Mouse (Mus musculus) lung, postnatal 0 days (tissue): ENCODE results near the gene Evl. TPM values are rescaled to one million over a fixed set of nuclear protein-coding genes. Genes with fewer than 3 reads are reported as not detected.

Experiments
- ATAC-seq: fragments of 200-750 bp; cut with Nextera tagmentation; 2 replicates; pipeline ENCODE4 v1.8.0; 2017; ENCODE audit warnings: moderate library complexity
- DNase-seq: peaks from one replicate; pipeline ENCODE4 v3.0.0-alpha.2; 2016; ENCODE audit warnings: low spot score
- H3K27ac ChIP-seq: fragments of 300-500 bp; sonication (generic); 2 replicates; pipeline ENCODE4 v1.5.1; 2014; ENCODE audit warnings: antibody characterized with exemption, mild to moderate bottlenecking, low read length, mixed read lengths
- H3K27me3 ChIP-seq: fragments of 300-500 bp; sonication (generic); replicated peaks from 2 replicates; pipeline ENCODE4 v1.6.1; 2014; ENCODE audit warnings: low read length, mixed read lengths; ENCODE audit not compliant: insufficient read depth
- H3K36me3 ChIP-seq: fragments of 300-500 bp; sonication (generic); 2 replicates; pipeline ENCODE4 v1.6.1; 2014; ENCODE audit warnings: low read length, mixed read lengths; ENCODE audit not compliant: insufficient read depth
- H3K4me1 ChIP-seq: fragments of 300-500 bp; sonication (generic); 2 replicates; pipeline ENCODE4 v1.6.1; 2014; ENCODE audit warnings: antibody characterized with exemption, low read depth, low read length, mixed read lengths; ENCODE audit not compliant: insufficient read depth
- H3K4me2 ChIP-seq: fragments of 300-500 bp; sonication (generic); replicated peaks from 2 replicates; pipeline ENCODE4 v1.6.1; 2014; ENCODE audit warnings: low read depth, mild to moderate bottlenecking, low read length, moderate library complexity, mixed read lengths
- H3K4me3 ChIP-seq: fragments of 300-500 bp; sonication (generic); 2 replicates; pipeline ENCODE4 v1.5.1; 2014; ENCODE audit warnings: low read depth, low read length
- H3K9ac ChIP-seq: fragments of 300-500 bp; sonication (generic); replicated peaks from 2 replicates; pipeline ENCODE4 v1.6.1; 2014; ENCODE audit warnings: low read depth, mild to moderate bottlenecking
- H3K9me3 ChIP-seq: fragments of 300-500 bp; sonication (generic); 2 replicates; pipeline ENCODE4 v1.6.1; 2016; ENCODE audit warnings: low read length, mixed read lengths
- CTCF ChIP-seq: IDR thresholded peaks from 2 replicates; pipeline ENCODE4 v1.5.1; 2016; ENCODE audit warnings: antibody characterized with exemption, mild to moderate bottlenecking
- EP300 ChIP-seq: IDR thresholded peaks from 2 replicates; pipeline ENCODE4 v1.6.1; 2016; ENCODE audit warnings: antibody characterized with exemption, mild to moderate bottlenecking, control low read depth
- WGBS: fragments of 180-500 bp; shearing (Covaris S2); extraction: QIAGEN DNeasy Blood & Tissue Kit; methylation state at CpG from one replicate; pipeline ENCODE4 v1.1.7; 2014; 5-methylcytosine and 5-hydroxymethylcytosine counted together
- polyA plus RNA-seq: library from polyadenylated mRNA; unstranded; fragments of >200 nt; fragmentation: Nextera tagmentation; extraction: Ambion mirVana; gene quantifications from 2 replicates; pipeline ENCODE4 v1.2.1, GENCODE M21; 2015

The Evl gene
- polyA plus RNA-seq, 1 experiment from 2014 or later = 45.5 TPM

GRCm38 (mm10) chr12:108699576-108699975, 145.1 kb downstream of the Evl start:
- Histone ChIP-seq H3K4me3 (no peak overlapping the region), H3K27me3 (peaks cover 21% of the 10 kb centered on the region), H3K9ac (no peak overlapping the region), H3K4me2 (no peak overlapping the region), H3K4me1 (no peaks in the 10 kb centered on the region), H3K9me3 (no peaks in the 10 kb centered on the region), H3K27ac (no peak overlapping the region), H3K36me3 (no peaks in the 10 kb centered on the region)
- TF ChIP-seq CTCF = no peak
- no peak for TF ChIP-seq EP300
- 64% methylated on average over 10 of the region's 10 CpGs for WGBS
- DNase-seq = no peak
- no peak for ATAC-seq

GRCm38 (mm10) chr12:108700037-108700436, 145.5 kb downstream of the Evl start:
- H3K9ac ChIP-seq = no peak overlapping the region
- no peak for TF ChIP-seq CTCF
- H3K4me1 ChIP-seq = no peaks in the 10 kb centered on the region
- 46% methylated on average over 5 of the region's 5 CpGs for WGBS
- no peaks in the 10 kb centered on the region for H3K9me3 ChIP-seq
- H3K4me2 ChIP-seq = no peak overlapping the region
- no peaks in the 10 kb centered on the region for H3K36me3 ChIP-seq
- no peak for DNase-seq
- H3K27ac ChIP-seq = no peak overlapping the region
- peaks cover 21% of the 10 kb centered on the region for H3K27me3 ChIP-seq
- ATAC-seq = no peak
- no peak overlapping the region for H3K4me3 ChIP-seq

GRCm38 (mm10) chr12:108701221-108701620, 146.7 kb downstream of the Evl start:
- WGBS = 68% methylated on average over 2 of the region's 2 CpGs
- ATAC-seq = no peak
- Histone ChIP-seq H3K4me2 (no peak overlapping the region), H3K9ac (no peak overlapping the region), H3K27me3 (peaks cover 21% of the 10 kb centered on the region), H3K4me3 (no peak overlapping the region), H3K9me3 (no peaks in the 10 kb centered on the region), H3K27ac (no peak overlapping the region), H3K4me1 (no peaks in the 10 kb centered on the region), H3K36me3 (no peaks in the 10 kb centered on the region)
- TF ChIP-seq CTCF (no peak), EP300 (no peak)
- no peak for DNase-seq

GRCm38 (mm10) chr12:108702185-108702584, 147.7 kb downstream of the Evl start, which contains the start of gene Degs2:
Degs2 (minus strand) TSS chr12:108702315.
- Histone ChIP-seq H3K4me3 (peak within 1 kb of the TSS; percentile 8), H3K9ac (no peak within 1 kb of the TSS), H3K36me3 (no peaks in the 10 kb centered on the region), H3K4me2 (peak within 1 kb of the TSS; percentile 43), H3K9me3 (no peaks in the 10 kb centered on the region), H3K27ac (no peak within 1 kb of the TSS), H3K4me1 (no peaks in the 10 kb centered on the region), H3K27me3 (peaks cover 21% of the 10 kb centered on the region)
- 1% methylated on average over 32 of the region's 32 CpGs for WGBS
- ATAC-seq (peak; percentile 84), DNase-seq (peak; percentile 55)
- TF ChIP-seq CTCF (peak; percentile 47), EP300 (no peak)

- Histone ChIP-seq H3K4me2 (no peak overlapping the region), H3K27ac (no peak overlapping the region), H3K27me3 (peaks cover 18% of the 10 kb centered on the region), H3K36me3 (no peaks in the 10 kb centered on the region), H3K4me1 (no peaks in the 10 kb centered on the region), H3K4me3 (no peak overlapping the region), H3K9me3 (no peaks in the 10 kb centered on the region), H3K9ac (no peak overlapping the region)
- no peak for ATAC-seq
- 81% methylated on average over 6 of the region's 6 CpGs for WGBS
- DNase-seq = no peak
- no peak for TF ChIP-seq EP300
- no peak for TF ChIP-seq CTCF
Measured at GRCm38 (mm10) chr12:108705486-108705885, 151.0 kb downstream of the Evl start.

DNA sequence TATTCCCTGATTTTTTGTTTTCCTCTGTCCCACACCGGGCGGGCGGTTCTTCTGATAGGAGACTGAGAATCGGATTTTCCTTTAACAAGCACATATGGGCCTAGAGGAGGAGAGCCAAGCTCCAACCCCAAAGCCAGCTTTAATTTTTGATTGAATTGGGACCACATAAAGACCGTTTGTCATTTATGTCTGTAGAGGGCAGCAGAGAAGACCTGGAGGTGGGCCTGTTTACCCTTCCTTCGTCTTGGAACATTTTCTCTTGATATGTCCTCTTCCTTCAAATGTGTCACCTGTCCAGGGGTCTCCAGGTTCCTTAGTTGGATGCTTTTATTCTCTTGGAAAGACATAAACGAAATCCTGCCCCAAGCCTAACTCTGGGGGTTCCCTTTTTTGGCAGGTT, 151.6 kb downstream of the Evl start:
- Histone ChIP-seq H3K4me1 (no peaks in the 10 kb centered on the region; the same call in 1 of the 2 replicates), H3K27me3 (peaks cover 16% of the 10 kb centered on the region), H3K36me3 (no peaks in the 10 kb centered on the region), H3K4me2 (no peak overlapping the region), H3K27ac (no peak overlapping the region), H3K9ac (no peak overlapping the region), H3K9me3 (no peaks in the 10 kb centered on the region), H3K4me3 (no peak overlapping the region)
- WGBS = 44% methylated on average over 7 of the region's 7 CpGs
- TF ChIP-seq EP300 (no peak), CTCF (peak; percentile 64)
- DNase-seq = peak; percentile 63
- ATAC-seq = no peak

GRCm38 (mm10) chr12:108709386-108709785, 154.9 kb downstream of the Evl start:
- H3K27me3 ChIP-seq = no peaks in the 10 kb centered on the region
- no peaks in the 10 kb centered on the region for H3K36me3 ChIP-seq
- no peaks in the 10 kb centered on the region for H3K9me3 ChIP-seq
- peak overlapping the region; percentile 38; the same call in 1 of the 2 replicates for H3K27ac ChIP-seq
- no peaks in the 10 kb centered on the region; the same call in 1 of the 2 replicates for H3K4me1 ChIP-seq
- DNase-seq = no peak
- H3K9ac ChIP-seq = no peak overlapping the region
- no peak overlapping the region for H3K4me2 ChIP-seq
- 67% methylated on average over 6 of the region's 6 CpGs for WGBS
- ATAC-seq = no peak
- H3K4me3 ChIP-seq = no peak overlapping the region
- TF ChIP-seq EP300 (no peak), CTCF (no peak)
